Mouse (Mus musculus): ENCODE results near the gene Ankrd31.
A peak's percentile ranks its signal among the peaks of the same experiment; 100 is the strongest.
"Not testable (repeated sequence)": the region's sequence is repeated elsewhere in the genome, so short reads cannot be mapped to it uniquely, and the experiment has no call there.

Gene Ankrd31

GRCm38 (mm10) chr13:96748109-96748845, at the start of gene Ankrd31:
Gene Ankrd31 (plus strand): TSS chr13:96748272.
- no peak for DNase-seq

GRCm38 (mm10) chr13:96702567-96703278, 45.3 kb upstream of the Ankrd31 start:
- no peak for DNase-seq

- DNase-seq: no peak
Observed at GRCm38 (mm10) chr13:96709269-96710233, 38.5 kb upstream of the Ankrd31 start.

- DNase-seq: no peak
Observed at GRCm38 (mm10) chr13:96716311-96716710, 31.8 kb upstream of the Ankrd31 start.

- no peak for DNase-seq
Observed at GRCm38 (mm10) chr13:96717821-96718220, 30.3 kb upstream of the Ankrd31 start.

GRCm38 (mm10) chr13:96720003-96720402, 28.1 kb upstream of the Ankrd31 start:
- DNase-seq: no peak

GRCm38 (mm10) chr13:96728289-96728688, 19.8 kb upstream of the Ankrd31 start:
- DNase-seq: no peak

- DNase-seq: no peak
Observed at GRCm38 (mm10) chr13:96729146-96729545, 18.9 kb upstream of the Ankrd31 start.

GRCm38 (mm10) chr13:96730116-96730515, 18.0 kb upstream of the Ankrd31 start:
- DNase-seq: no peak

GRCm38 (mm10) chr13:96735175-96735574, 12.9 kb upstream of the Ankrd31 start:
- DNase-seq: no peak

GRCm38 (mm10) chr13:96740159-96740558, 7.9 kb upstream of the Ankrd31 start:
- no peak for DNase-seq

GRCm38 (mm10) chr13:96742871-96743270, 5.2 kb upstream of the Ankrd31 start:
- no peak for DNase-seq

GRCm38 (mm10) chr13:96746055-96746454, 2.0 kb upstream of the Ankrd31 start:
- DNase-seq: no peak

- DNase-seq: no peak
Observed at GRCm38 (mm10) chr13:96749859-96750258, 1.8 kb downstream of the Ankrd31 start.

GRCm38 (mm10) chr13:96760848-96761247, 12.8 kb downstream of the Ankrd31 start:
- no peak for DNase-seq

GRCm38 (mm10) chr13:96786071-96786470, 38.0 kb downstream of the Ankrd31 start:
- not testable (repeated sequence) for DNase-seq

GRCm38 (mm10) chr13:96793451-96793850, 45.4 kb downstream of the Ankrd31 start:
- no peak for DNase-seq

- no peak for DNase-seq
Observed at GRCm38 (mm10) chr13:96795301-96795700, 47.2 kb downstream of the Ankrd31 start.

GRCm38 (mm10) chr13:96797500-96797899, 49.4 kb downstream of the Ankrd31 start:
- no peak for DNase-seq

- DNase-seq: no peak
Observed at GRCm38 (mm10) chr13:96849752-96850151, 101.7 kb downstream of the Ankrd31 start.

GRCm38 (mm10) chr13:96852133-96852532, 104.1 kb downstream of the Ankrd31 start:
- DNase-seq: no peak

GRCm38 (mm10) chr13:96853256-96853655, 105.2 kb downstream of the Ankrd31 start:
- no peak for DNase-seq

- DNase-seq: peak; percentile 64
Observed at GRCm38 (mm10) chr13:96855191-96855590, 107.1 kb downstream of the Ankrd31 start.
